Mouse (Mus musculus): Measurements from ENCODE around the gene Tapbpl. TPM values are rescaled to one million over a fixed set of nuclear protein-coding genes. Genes with fewer than 3 reads are reported as not detected.

Gene Tapbpl
- polyA plus RNA-seq, 1 experiment from 2014 or later = 1.8 TPM

DNA sequence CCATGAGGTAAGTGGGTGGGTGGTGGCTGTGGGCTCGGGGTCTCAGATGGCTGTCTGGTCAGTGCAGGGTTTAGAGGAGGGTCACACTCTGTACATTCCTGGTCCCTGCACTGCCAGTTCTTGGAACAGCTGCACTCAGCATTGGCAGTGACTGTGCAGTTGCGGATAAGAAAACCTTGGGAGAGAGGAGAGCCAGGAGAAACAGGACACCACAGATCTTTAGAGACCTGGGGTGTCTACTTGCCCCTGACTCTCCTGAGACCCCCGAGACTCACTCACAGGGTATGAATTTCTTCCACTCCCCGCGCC lies 2.8 kb upstream of the Tapbpl start:
- 73% methylated on average over 5 of the region's 5 CpGs for WGBS
- no peaks in the 10 kb centered on the region for H3K36me3 ChIP-seq
- DNase-seq (ENCODE audit: low spot score) = no peak
- H3K27me3 ChIP-seq (ENCODE audit: low read depth, poor library complexity, severe bottlenecking) = no peaks in the 10 kb centered on the region
- H3K4me1 ChIP-seq = peaks cover 26% of the 10 kb centered on the region
- H3K9me3 ChIP-seq (replicated peaks) = no peaks in the 10 kb centered on the region
- H3K27ac ChIP-seq = no peak overlapping the region
- no peak overlapping the region for H3K4me3 ChIP-seq

- H3K27ac ChIP-seq = no peak overlapping the region
- H3K36me3 ChIP-seq = no peaks in the 10 kb centered on the region
- no peaks in the 10 kb centered on the region for H3K27me3 ChIP-seq (ENCODE audit: low read depth, poor library complexity, severe bottlenecking)
- no peak overlapping the region for H3K4me3 ChIP-seq
- H3K4me1 ChIP-seq = peaks cover 26% of the 10 kb centered on the region
- no peak for DNase-seq (ENCODE audit: low spot score)
- H3K9me3 ChIP-seq (replicated peaks) = no peaks in the 10 kb centered on the region
- WGBS = 70% methylated on average over 7 of the region's 7 CpGs
These were observed 2.3 kb upstream of the Tapbpl start for GRCm38 (mm10) chr6:125233816-125234519.

DNA sequence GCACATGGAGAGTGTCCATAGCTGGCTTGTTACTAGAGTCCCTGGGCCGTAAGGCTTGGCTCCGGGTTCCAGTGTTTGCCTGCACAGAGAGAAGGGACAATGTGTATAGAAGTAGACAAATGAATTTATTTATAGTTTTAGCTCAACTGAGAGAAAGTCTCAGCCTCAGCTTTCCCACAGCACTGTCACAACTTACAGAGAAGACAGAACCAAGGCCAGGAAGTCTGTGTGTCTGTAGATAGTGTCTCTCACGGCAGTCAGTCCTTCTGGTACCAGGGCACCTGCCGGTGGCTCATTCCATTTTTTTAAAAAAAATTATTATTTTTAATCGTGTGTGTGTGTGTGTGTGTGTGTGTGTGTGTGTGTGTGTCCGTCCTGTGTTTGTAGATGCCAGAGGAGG lies 856 bp upstream of the Tapbpl start:
- H3K36me3 ChIP-seq = no peaks in the 10 kb centered on the region
- H3K27ac ChIP-seq = no peak overlapping the region
- WGBS = 76% methylated on average over 6 of the region's 6 CpGs
- no peak for DNase-seq (ENCODE audit: low spot score)
- no peak overlapping the region for H3K4me3 ChIP-seq
- no peaks in the 10 kb centered on the region for H3K9me3 ChIP-seq (replicated peaks)
- H3K27me3 ChIP-seq (ENCODE audit: low read depth, poor library complexity, severe bottlenecking) = no peaks in the 10 kb centered on the region
- peaks cover 34% of the 10 kb centered on the region for H3K4me1 ChIP-seq

GRCm38 (mm10) chr6:125232045-125232437 lies 381 bp upstream of the Tapbpl start:
- DNase-seq (ENCODE audit: low spot score) = no peak
- Histone ChIP-seq H3K4me1 (peaks cover 34% of the 10 kb centered on the region), H3K4me3 (peak overlapping the region; percentile 58), H3K36me3 (no peaks in the 10 kb centered on the region), H3K9me3 (replicated peaks) (no peaks in the 10 kb centered on the region), H3K27ac (peak overlapping the region; percentile 83; the same call in 1 of the 2 replicates), H3K27me3 (ENCODE audit: low read depth, poor library complexity, severe bottlenecking) (no peaks in the 10 kb centered on the region)
- WGBS = 51% methylated on average over 4 of the region's 4 CpGs

DNA sequence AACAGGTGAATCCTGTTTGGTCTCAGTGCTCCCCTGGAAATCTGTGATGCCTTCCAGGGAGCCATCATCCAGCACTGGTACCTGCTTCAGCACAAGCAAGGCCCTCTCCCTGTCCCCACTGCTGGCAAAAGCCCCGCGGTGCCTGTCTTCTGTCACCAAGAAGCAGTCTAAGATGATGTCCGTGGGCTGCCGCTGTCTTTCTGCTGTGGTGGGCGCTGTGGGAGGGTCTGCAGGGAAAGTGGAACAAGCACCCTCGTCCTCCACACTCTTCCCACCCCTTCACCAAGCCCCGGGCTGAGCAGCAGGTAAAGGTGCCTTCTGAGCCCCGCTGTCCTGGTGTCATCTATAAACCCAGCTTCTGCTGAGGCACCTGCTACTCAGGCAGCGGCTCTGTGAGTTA lies 1.1 kb downstream of the Tapbpl start:
- Histone ChIP-seq H3K27me3 (ENCODE audit: low read depth, poor library complexity, severe bottlenecking) (no peaks in the 10 kb centered on the region), H3K4me1 (peaks cover 34% of the 10 kb centered on the region), H3K9me3 (replicated peaks) (no peaks in the 10 kb centered on the region), H3K4me3 (no peak overlapping the region), H3K36me3 (no peaks in the 10 kb centered on the region), H3K27ac (no peak overlapping the region)
- no peak for DNase-seq (ENCODE audit: low spot score)
- 66% methylated on average over 9 of the region's 9 CpGs for WGBS

DNA sequence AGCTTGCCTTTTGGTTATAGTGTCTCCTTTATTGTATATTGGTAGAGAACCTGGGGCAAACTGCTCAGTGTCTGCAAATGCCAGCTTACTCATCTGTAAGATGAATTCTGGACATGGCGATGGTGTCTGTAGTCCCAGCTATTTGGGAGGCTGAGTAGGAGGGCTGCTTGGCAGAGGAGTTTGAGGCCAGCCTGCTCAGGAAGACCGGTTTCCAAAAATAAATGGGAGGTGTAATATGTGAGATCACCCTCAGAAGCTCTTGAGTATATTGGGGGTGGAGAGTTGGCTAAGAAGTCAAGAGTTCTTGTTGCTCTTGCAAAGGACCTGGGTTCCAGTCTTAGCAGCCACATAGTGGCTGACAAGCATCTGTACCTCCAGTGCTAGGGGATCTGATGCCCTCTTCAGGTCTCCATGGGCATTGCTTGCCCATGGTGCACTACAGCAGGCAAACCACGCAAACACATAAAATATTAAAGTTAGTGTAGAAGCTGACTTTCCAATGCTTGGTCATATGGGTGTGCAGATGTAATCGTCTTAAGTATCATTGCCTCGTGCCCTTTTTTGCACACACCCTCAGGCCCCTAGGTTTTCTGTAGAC lies 6.0 kb downstream of the Tapbpl start:
- H3K4me1 ChIP-seq = peaks cover 11% of the 10 kb centered on the region
- no peak overlapping the region for H3K27ac ChIP-seq
- H3K36me3 ChIP-seq = 0 out of 2 replicates have a peak, but pooled peaks cover 3% of the 10 kb centered on the region
- no peaks in the 10 kb centered on the region for H3K27me3 ChIP-seq (ENCODE audit: low read depth, poor library complexity, severe bottlenecking)
- no peak for DNase-seq (ENCODE audit: low spot score)
- no peak overlapping the region for H3K4me3 ChIP-seq
- no peaks in the 10 kb centered on the region for H3K9me3 ChIP-seq (replicated peaks)
- whole genome bisulfite sequencing = 84% methylated on average over 5 of the region's 5 CpGs

DNA sequence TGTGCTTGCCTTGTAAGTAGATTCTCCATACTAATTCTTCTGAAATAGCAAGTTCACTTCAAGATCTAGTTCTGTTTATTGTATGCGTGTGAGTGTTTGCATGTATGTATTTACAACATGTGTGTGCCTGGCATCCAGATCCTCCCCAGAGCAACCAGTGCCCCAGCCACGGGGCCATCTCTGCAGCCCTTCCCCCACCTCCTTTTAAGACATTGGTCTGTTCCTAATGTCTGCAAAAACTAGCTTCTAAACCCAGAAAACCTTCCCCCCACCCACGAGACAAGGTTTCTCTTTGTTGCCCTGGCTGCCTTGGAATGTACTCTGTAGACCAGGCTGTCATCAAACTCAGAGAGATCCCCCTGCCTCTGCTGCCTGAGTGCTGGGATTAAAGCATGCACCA lies 9.1 kb downstream of the Tapbpl start:
- H3K36me3 ChIP-seq = 0 out of 2 replicates have a peak, but pooled peaks cover 3% of the 10 kb centered on the region
- H3K27ac ChIP-seq = no peak overlapping the region
- DNase-seq (ENCODE audit: low spot score) = no peak
- 78% methylated on average over 3 of the region's 3 CpGs for WGBS
- no peaks in the 10 kb centered on the region for H3K9me3 ChIP-seq (replicated peaks)
- H3K4me3 ChIP-seq = no peak overlapping the region
- H3K4me1 ChIP-seq = no peaks in the 10 kb centered on the region; the same call in 1 of the 2 replicates
- peaks cover 2% of the 10 kb centered on the region for H3K27me3 ChIP-seq (ENCODE audit: low read depth, poor library complexity, severe bottlenecking)

- DNase-seq (ENCODE audit: low spot score) = no peak
- H3K9me3 ChIP-seq (replicated peaks) = no peaks in the 10 kb centered on the region
- WGBS = 69% methylated on average over 2 of the region's 2 CpGs
- H3K4me3 ChIP-seq = no peak overlapping the region
- H3K27me3 ChIP-seq (ENCODE audit: low read depth, poor library complexity, severe bottlenecking) = peaks cover 5% of the 10 kb centered on the region
- no peak overlapping the region for H3K27ac ChIP-seq
- 0 out of 2 replicates have a peak, but pooled peaks cover 3% of the 10 kb centered on the region for H3K36me3 ChIP-seq
- H3K4me1 ChIP-seq = no peaks in the 10 kb centered on the region; the same call in 1 of the 2 replicates
These were observed 9.5 kb downstream of the Tapbpl start for GRCm38 (mm10) chr6:125222146-125222545.

GRCm38 (mm10) chr6:125221115-125221745 lies 10.4 kb downstream of the Tapbpl start:
- no peaks in the 10 kb centered on the region for H3K9me3 ChIP-seq (replicated peaks)
- 92% methylated on average over 20 of the region's 20 CpGs for WGBS
- peaks cover 2% of the 10 kb centered on the region for H3K4me1 ChIP-seq
- no peak overlapping the region for H3K27ac ChIP-seq
- H3K27me3 ChIP-seq (ENCODE audit: low read depth, poor library complexity, severe bottlenecking) = peaks cover 14% of the 10 kb centered on the region
- DNase-seq (ENCODE audit: low spot score) = no peak
- H3K36me3 ChIP-seq = 0 out of 2 replicates have a peak, but pooled peaks cover 3% of the 10 kb centered on the region
- H3K4me3 ChIP-seq = no peak overlapping the region

GRCm38 (mm10) chr6:125218963-125219362 lies 12.7 kb downstream of the Tapbpl start:
- DNase-seq (ENCODE audit: low spot score) = no peak
- Histone ChIP-seq H3K4me1 (peaks cover 13% of the 10 kb centered on the region), H3K36me3 (0 out of 2 replicates have a peak, but pooled peaks cover 3% of the 10 kb centered on the region), H3K27me3 (ENCODE audit: low read depth, poor library complexity, severe bottlenecking) (peaks cover 19% of the 10 kb centered on the region), H3K9me3 (replicated peaks) (no peaks in the 10 kb centered on the region), H3K27ac (no peak overlapping the region), H3K4me3 (no peak overlapping the region)
- WGBS = 76% methylated on average over 4 of the region's 4 CpGs

GRCm38 (mm10) chr6:125217899-125218298 lies 13.8 kb downstream of the Tapbpl start:
- 90% methylated on average over 11 of the region's 11 CpGs for WGBS
- Histone ChIP-seq H3K4me1 (peaks cover 13% of the 10 kb centered on the region), H3K36me3 (0 out of 2 replicates have a peak, but pooled peaks cover under 1% of the 10 kb centered on the region), H3K9me3 (replicated peaks) (no peaks in the 10 kb centered on the region), H3K27me3 (ENCODE audit: low read depth, poor library complexity, severe bottlenecking) (peaks cover 30% of the 10 kb centered on the region), H3K27ac (no peak overlapping the region), H3K4me3 (no peak overlapping the region)
- DNase-seq (ENCODE audit: low spot score) = no peak

DNA sequence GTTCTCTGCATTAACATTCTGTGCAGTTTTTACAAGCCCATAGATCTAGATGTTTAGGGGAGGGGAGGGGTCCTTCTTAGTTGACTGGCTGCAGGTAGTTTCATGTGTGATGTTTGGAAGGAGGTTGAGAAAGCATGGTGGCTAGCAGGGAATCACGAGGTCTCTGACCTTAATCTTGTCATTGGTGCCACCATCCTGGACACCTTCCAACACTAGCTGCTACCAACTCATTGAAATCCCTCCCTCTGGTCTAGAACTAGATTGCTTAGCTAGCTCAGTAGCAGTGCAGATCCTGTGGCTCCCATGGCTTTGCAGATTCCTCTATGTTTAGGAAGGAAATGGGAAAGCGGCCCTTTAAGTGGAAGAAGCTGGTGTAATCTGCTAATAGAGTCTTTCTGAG lies 14.8 kb downstream of the Tapbpl start:
- Histone ChIP-seq H3K36me3 (no peaks in the 10 kb centered on the region), H3K4me1 (peaks cover 13% of the 10 kb centered on the region), H3K4me3 (no peak overlapping the region), H3K27me3 (ENCODE audit: low read depth, poor library complexity, severe bottlenecking) (peaks cover 30% of the 10 kb centered on the region), H3K27ac (no peak overlapping the region), H3K9me3 (replicated peaks) (no peaks in the 10 kb centered on the region)
- WGBS = 81% methylated on average over 2 of the region's 2 CpGs
- no peak for DNase-seq (ENCODE audit: low spot score)
